Mouse (Mus musculus) brain, embryonic 14.5 days (tissue): Measurements from ENCODE around the gene Chst2. TPM values are rescaled to one million over a fixed set of nuclear protein-coding genes. Genes with fewer than 3 reads are reported as not detected.

Experiments used
- DNase-seq: peaks from one replicate; pipeline ENCODE4 v3.0.0-alpha.2; 2011; ENCODE audit warnings: low read depth
- CTCF ChIP-seq: fragments of 200-500 bp; IDR thresholded peaks from 2 replicates; pipeline ENCODE4 v1.5.1; 2012; ENCODE audit warnings: inconsistent platforms, mild to moderate bottlenecking, moderate library complexity, borderline replicate concordance; ENCODE audit not compliant: insufficient read depth, insufficient read length; ENCODE audit errors: extremely low read depth
- POLR2A ChIP-seq: fragments of 200-500 bp; IDR thresholded peaks from 2 replicates; pipeline ENCODE4 v1.6.1; 2012; ENCODE audit warnings: mild to moderate bottlenecking, inconsistent platforms, borderline replicate concordance; ENCODE audit not compliant: poor library complexity, insufficient read depth, insufficient read length, severe bottlenecking; ENCODE audit errors: extremely low read depth
- polyA plus RNA-seq: library from polyadenylated mRNA; depleted of rRNA; stranded (reverse); fragments of >200 nt; gene quantifications from 2 replicates; pipeline ENCODE4 v1.2.3, GENCODE M21; 2012; rRNA removed

Chst2 gene
- 6.1 and 15.0 TPM in 2 replicates for polyA plus RNA-seq

DNA sequence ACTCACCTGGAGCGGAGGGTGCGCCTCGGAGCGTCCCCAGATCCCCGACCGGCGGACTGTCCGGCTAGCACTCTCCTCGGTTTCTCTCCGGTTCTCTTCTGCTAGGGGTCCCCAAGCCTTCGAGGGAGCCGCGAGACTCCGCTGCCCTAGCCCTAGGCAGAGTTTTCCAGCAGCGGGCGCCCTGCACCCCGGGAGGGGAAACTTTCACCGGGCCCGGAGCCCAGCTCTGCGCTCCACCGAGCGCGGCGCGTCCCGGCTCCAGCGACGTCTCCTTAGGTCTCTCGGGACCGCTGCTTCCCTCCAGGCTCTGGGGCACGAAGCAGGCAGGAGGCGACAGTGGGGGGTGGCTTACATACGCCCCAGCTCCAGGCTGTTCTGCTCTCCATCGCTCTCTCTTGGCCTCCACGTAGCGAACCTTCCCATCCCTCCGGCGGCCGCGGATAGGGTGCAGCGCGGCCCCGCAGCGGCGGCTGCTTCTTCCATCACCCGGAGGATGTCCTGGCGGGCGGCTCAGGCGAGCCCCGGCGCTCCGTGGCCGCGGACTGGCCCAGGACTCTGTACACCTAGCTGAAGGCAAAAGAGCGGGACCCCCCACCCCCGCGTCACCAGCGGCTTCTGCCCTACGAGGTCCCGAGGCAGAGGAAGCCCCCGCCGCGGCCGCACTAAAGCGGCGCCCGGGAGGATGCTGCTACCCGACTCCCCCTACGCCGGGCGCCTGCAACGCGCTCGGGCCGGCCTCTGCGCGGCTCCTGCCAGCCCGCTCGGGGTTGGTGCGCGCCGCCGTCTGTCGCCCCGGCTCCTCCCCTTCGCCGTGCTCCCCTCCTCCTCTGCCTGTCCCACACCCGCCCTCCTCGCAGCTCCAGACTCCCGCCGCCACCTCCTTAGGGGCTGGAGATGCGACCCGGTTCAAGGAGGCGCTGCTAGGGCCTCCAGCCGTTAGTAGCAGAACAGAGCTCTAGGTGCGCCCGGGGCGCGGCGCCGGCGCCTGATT is at the start of gene Chst2:
Gene Chst2 (minus strand): TSS at position 152 of the 991 bp plus-strand sequence.
- TF ChIP-seq POLR2A (peak; percentile 88), CTCF (no peak)
- peak; percentile 96 for DNase-seq

DNA sequence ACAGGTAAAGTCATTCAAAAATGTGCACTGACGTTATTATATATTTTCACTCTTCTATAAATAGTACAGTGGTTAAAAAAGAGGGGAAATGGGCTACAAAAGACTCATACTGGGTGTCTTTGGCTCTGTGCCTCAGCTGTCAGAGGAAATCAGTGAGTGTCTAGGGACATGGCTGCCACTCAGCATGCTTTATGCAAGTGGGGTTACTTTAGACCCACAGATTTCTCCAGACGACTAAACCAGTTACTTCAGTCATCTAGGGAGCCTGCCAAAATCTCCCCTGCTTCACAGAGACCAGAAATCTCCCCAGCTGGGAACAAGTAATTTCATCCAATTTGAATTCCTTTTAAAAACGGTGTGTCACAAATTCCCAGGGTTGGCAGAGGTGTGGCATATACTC is 45.4 kb upstream of the Chst2 start:
- TF ChIP-seq POLR2A (no peak), CTCF (no peak)
- peak; percentile 71 for DNase-seq

DNA sequence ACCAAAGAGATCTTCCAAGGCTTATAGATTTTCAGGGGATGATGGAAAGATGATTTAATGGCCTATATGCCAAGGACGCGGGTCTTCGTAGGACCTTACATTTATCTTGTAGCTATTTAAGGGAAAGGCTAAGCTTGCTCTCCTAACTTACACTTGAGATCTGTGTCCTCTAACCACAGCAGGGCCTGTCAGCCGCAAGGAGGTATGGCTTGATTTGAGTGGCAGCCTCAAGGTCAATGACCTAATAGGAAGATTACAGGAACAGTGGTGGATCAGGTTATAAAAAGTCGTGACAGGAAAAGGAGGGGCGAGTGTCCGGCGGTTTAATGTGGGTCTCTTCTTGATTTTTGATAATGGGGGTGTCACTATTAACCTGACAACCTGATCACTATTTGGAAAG is 44.1 kb upstream of the Chst2 start:
- no peak for TF ChIP-seq POLR2A
- TF ChIP-seq CTCF = no peak
- DNase-seq = no peak

DNA sequence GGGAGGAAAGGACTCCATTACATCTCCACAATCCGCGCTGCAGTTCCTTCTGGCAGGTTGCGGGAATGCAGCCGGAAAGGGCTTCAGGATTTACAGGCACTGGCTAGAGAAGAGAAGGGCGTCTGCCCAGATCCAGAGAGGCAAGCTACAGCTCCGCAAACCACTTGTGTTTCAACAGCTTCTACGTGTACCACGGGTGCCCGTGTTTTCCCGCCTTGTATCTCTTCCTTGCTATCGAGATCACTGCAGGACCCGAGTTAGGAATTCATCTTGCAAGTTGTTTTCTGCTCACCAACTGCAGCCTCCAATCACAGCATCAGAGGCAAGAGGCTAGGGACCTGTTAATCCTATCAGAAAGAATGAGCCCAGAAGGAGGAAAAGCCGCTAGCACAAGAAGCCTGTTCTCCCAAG is 35.8 kb upstream of the Chst2 start:
- DNase-seq = peak; percentile 81
- TF ChIP-seq POLR2A = no peak
- TF ChIP-seq CTCF = peak; percentile 57

DNA sequence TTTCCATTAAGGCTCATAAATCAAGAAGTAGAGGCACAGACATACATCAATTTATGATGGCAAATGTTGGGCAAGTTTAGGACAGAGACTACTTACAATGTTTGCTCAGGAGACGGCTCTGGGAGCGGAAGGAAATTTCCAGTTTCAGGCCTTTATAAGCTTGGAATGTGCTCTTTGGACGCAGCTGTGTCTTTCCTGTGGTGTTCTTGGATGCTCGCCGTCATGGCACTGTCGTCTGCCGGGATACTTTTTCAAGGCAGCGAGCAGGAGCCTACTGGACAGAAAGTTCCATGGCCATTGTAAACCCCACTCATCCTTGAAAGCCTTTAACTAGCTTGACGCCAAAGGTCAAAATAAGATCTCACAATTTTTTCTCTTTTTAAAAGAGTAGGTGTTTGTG is 31.4 kb upstream of the Chst2 start:
- TF ChIP-seq POLR2A = no peak
- TF ChIP-seq CTCF = no peak
- DNase-seq = no peak

DNA sequence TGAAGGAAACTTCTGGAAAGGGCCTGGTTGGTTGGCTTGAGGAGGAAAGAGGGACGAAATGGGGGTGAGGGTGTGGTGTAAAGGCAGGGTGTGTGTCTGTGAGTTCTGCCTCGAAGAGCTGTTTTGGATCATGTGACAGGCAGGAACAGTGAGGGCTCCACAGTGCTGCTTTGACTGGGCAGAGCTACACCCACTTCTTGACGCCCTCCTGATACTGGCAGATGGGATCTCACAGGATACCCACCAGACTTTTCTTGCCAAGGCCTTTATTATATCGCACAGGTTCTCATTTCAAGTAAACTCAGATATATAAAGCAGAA is 29.7 kb upstream of the Chst2 start:
- no peak for TF ChIP-seq POLR2A
- no peak for TF ChIP-seq CTCF
- DNase-seq = no peak

DNA sequence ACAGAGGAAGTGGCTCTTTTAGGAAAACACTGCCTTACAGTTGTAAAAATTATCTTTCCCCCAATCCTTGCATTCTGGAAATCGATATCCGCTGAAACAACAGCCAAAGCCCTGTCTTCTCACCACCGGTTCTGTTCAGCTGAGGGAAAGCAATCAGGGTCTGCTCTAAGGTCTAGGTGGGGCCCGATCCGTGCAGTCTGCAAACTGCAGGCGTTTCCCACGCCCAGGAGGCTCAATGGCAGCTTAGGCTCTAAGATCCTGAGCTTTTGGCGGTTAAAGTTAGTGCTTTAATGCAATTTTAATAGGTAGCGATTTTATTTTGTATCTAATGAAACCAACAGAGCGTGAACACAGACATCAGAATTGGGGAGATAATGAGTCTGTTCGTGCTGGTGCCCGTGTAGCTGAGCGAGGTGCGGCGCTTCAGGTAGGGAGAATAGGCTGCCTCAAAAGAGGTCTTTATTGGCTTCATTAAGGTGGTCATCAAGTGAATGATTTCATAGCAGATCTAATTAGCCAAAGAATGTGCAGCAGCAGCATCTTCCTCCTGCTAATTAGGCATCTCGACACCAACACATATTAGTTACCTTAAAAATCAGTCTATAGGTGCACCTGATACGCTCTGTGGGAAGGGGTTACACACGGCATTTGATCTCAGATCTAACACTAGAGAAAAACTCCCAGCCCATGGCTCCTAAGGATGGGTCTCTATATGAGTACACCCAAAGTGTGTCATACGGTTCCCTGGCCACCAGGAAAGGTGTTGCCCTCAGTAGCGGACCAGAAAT is 29.2 kb upstream of the Chst2 start:
- no peak for TF ChIP-seq CTCF
- no peak for TF ChIP-seq POLR2A
- DNase-seq = peak; percentile 37

DNA sequence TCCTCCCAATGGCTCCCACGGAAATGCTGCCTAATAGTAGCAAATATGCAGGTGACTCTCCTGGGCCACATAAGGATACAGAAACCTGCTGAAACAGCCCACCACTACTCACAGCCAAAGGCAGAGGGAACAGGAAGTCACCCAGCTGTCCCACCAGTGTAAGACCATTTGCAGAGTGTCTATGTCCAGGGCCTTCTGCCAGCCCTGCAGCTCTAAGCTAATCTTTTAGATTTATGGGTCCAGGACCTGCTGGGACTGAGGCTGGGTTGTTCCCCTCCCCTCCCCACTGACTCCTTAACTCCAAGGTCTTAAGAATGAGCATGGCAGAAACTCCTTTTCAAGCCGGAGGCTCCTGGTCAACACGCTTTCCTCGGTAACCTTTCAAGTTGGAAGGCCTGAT is 21.8 kb upstream of the Chst2 start:
- TF ChIP-seq POLR2A (no peak), CTCF (no peak)
- DNase-seq = no peak

DNA sequence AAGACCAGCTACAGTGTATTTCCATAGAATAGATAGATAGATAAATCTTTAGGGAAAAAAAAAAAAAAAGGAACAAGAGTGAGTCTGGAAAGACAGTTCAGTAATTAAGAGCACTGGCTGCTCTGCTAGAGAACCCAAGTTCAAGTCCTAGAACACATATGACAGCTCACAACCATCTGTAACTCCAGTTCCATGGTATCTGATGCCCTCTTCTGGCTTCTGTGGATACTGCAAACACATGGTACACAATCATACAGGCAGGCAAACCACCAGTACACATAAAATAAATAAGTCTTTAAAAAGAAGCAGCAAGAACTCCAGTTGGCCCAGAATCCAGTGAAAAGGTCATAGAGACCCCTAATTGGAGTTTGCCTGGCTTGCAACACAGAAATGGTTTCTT is 7.4 kb upstream of the Chst2 start:
- TF ChIP-seq CTCF (no peak), POLR2A (no peak)
- DNase-seq = no peak

DNA sequence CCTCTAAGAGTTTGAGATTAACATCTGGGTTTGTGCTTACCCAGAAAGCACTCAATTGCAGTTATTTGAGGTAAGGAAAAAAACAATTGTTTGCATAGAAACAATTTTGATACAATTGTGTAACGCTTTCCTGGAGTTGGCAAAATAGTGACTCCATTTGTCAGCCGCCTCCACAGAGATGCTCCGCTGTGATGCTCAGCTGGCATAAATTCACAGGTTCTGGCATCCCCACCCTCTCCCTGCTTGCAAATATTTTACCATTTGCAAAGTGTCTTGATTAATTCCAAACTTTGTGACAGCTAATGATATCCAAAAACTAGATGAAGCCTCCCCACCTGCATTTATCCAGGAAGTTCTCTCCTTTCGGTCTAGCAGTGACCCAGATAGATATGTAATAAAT is 5.5 kb upstream of the Chst2 start:
- no peak for DNase-seq
- TF ChIP-seq CTCF = no peak
- no peak for TF ChIP-seq POLR2A

DNA sequence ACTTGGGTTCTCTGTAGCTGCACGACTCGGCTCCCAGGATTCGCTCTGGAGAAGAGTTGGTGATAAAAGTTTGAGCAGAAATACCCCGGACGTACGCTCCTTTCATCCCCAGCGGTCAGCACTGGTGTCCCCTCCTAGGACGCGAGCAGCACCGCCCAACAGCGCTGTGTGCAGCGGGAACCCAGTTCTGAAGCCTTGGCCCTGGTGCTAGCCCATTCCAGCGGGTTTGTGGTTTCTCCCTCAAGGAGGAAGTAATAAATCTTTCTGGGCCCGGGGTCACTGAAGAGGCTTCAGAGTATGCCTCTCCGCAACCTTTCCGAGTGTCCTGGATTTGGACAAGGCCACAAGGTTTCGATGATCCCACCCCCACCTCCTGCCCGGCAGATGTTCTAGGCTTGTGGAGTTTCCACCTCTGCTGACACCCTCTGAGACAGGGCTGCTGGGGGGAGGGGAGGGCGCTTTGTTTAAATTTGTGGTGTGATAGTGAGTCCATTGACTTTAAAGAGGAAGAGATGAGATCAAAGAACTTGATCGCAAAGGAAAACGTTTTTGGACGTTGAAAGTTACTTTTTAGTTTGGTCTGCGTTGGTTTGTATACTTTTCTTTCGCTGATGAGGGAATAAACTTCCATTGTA is 1.2 kb upstream of the Chst2 start:
- DNase-seq = no peak
- TF ChIP-seq POLR2A (no peak), CTCF (no peak)

DNA sequence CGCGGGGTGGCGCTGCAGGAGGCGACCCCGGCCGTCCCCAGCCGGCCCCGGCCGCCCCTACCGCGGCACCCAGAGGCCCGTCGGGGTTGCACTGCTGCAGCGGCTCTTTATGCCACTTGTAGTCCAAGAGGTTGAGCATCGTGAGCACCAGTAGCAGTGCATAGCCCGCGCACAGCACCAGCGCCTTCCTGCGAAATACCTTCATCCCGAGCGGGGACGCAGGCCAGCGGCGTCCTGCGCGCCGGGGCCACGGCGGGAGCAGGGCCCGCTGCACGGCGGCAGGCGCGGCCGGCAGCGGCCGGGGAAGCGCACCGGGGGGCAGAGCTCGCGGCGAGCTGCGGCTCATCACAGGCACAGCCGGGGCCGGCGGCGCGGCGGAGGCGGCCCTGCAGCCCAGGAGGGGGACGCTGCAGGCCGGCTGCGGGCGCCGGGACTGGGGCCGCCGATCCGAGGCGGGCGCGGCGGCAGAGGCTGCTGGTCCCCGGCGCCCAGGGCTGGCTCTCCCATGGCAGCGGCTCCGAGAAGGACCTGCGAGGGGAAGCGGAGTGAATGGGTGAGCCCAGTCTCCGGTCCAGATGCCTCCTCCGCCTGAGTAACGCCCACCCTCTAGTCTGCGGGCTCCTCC is 464 bp downstream of the Chst2 start:
- TF ChIP-seq CTCF = no peak
- no peak for TF ChIP-seq POLR2A
- peak; percentile 64 for DNase-seq
